Mouse (Mus musculus): ENCODE measurements at regions not wholly inside any gene's neighbourhood (a gene's known extent, or its start where the extent isn't known, plus 50 kb on each side); places are given as distances from the start of the nearest gene placed in this dataset.

DNA sequence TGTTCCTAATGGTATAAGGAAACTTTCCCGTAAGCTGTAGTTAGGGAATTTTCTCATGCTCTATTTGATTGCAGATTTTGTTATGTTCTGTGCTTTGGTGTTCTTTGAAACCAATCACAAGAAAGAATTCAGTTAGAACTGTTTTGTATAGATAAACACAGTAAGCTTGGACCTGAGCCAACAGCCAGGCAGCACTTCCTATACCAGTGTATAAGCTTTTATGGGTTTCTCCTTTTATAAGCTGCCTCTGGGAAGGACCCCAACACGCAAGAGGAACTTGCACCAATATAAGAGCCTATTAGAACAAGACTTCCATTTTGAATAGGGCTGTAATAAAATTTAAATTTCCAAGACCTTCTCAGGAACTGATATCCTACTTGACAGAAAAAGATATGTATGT is 347.2 kb downstream of the Ets1 start:
- Histone ChIP-seq H3K4me2 (replicated peaks; ENCODE audit: low read depth, low read length, severe bottlenecking) (no peak overlapping the region), H3K4me3 (replicated peaks; ENCODE audit: low read length) (no peak overlapping the region), H3K27me3 (ENCODE audit: control insufficient read depth, insufficient read depth, low read length) (no peaks in the 10 kb centered on the region), H3K9ac (ENCODE audit: low read depth, low read length, severe bottlenecking) (no peak overlapping the region), H3K4me1 (ENCODE audit: control insufficient read depth, insufficient read depth, low read length) (peaks cover 22% of the 10 kb centered on the region), H3K27ac (replicated peaks; ENCODE audit: low read depth, low read length) (no peak overlapping the region), H3K36me3 (ENCODE audit: control insufficient read depth, insufficient read depth, low read length) (no peaks in the 10 kb centered on the region), H3K9me3 (ENCODE audit: control insufficient read depth, low read length) (no peaks in the 10 kb centered on the region)
- 32% methylated on average over 2 of the region's 2 CpGs for WGBS
- no peak for TF ChIP-seq POLR2A (IDR thresholded peaks at IDR 0.05; ENCODE audit: borderline replicate concordance, extremely low read depth, insufficient read depth, insufficient read length)
- ATAC-seq (ENCODE audit: low FRiP score, low read depth) (no peak), DNase-seq (ENCODE audit: low spot score) (peak; percentile 42)

DNA sequence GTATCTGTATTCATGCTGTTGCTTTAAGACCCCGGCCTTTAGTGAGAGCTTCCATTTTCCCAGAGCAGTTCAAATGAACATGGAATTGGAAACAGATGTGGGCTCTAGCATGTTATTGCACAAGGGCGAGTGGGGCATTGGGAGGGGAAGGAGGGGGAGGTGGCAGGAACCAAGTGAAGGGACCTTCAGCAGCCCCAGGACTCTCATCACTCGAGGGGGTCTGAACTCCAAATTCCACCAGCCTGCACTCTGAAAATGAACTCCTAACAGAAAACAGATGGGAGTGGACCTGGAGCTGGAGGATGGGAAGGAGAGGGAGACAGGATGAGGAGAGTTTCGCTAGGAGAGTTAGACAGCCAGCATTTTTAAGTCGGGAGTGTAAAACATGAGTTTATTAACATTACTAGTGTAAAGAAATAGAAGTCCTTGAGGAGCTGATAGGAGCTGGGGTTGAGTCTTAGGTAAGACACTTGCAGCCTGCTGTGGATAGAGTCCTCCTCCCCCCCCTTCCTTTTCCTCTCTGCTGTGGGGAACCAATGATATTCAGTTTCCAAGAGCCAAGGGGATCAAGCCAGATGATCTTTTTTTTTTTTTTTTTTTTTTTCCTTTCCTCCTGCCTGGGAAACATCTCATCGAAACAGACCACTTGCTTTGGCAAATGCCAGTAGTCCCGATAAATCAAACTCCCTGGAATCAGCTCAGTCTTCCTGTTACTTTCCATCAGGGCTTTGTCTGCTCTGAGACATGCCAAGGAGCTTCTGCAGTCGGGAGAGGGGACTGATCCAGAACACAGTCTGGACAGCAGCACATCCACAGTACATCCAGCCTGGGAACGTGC is 351.0 kb downstream of the Ets1 start:
- DNase-seq (ENCODE audit: low spot score) (peak; percentile 87), ATAC-seq (ENCODE audit: low FRiP score, low read depth) (peak; percentile 92)
- Histone ChIP-seq H3K27ac (replicated peaks; ENCODE audit: low read depth, low read length) (peak overlapping the region; percentile 81), H3K4me1 (ENCODE audit: control insufficient read depth, insufficient read depth, low read length) (peaks cover 22% of the 10 kb centered on the region), H3K27me3 (ENCODE audit: control insufficient read depth, insufficient read depth, low read length) (no peaks in the 10 kb centered on the region), H3K4me3 (replicated peaks; ENCODE audit: low read length) (no peak overlapping the region; the same call in 1 of the 2 replicates), H3K9me3 (ENCODE audit: control insufficient read depth, low read length) (no peaks in the 10 kb centered on the region), H3K36me3 (ENCODE audit: control insufficient read depth, insufficient read depth, low read length) (no peaks in the 10 kb centered on the region), H3K9ac (ENCODE audit: low read depth, low read length, severe bottlenecking) (0 out of 2 replicates have a peak overlapping the region, but pooled peaks have one; percentile 28), H3K4me2 (replicated peaks; ENCODE audit: low read depth, low read length, severe bottlenecking) (peak overlapping the region; percentile 37)
- 10% methylated on average over 9 of the region's 9 CpGs for WGBS
- no peak for TF ChIP-seq POLR2A (IDR thresholded peaks at IDR 0.05; ENCODE audit: borderline replicate concordance, extremely low read depth, insufficient read depth, insufficient read length)

DNA sequence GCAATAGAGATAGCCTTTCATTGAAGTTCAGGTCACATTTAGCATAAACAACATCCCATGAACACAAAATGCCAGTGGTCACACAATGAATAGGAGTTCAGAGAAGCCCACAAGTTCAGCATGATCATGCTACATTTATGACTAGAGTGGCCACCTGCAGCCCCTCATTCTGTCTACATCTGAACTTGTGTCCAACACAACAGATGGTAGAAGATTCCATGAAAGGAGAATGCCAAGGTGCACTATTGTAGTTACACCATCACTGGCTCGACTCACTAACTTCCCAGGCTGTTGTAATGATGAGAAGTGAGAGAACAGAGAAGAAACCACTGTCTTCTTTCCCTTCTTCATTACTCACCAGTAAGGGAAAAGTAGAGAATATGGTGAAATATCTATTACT is 353.0 kb downstream of the Ets1 start:
- no peaks in the 10 kb centered on the region for H3K9me3 ChIP-seq (ENCODE audit: control insufficient read depth, low read length)
- H3K27ac ChIP-seq (replicated peaks; ENCODE audit: low read depth, low read length): no peak overlapping the region
- DNase-seq (ENCODE audit: low spot score) (no peak), ATAC-seq (ENCODE audit: low FRiP score, low read depth) (no peak)
- H3K9ac ChIP-seq (ENCODE audit: low read depth, low read length, severe bottlenecking): no peak overlapping the region
- no peaks in the 10 kb centered on the region for H3K36me3 ChIP-seq (ENCODE audit: control insufficient read depth, insufficient read depth, low read length)
- peaks cover 22% of the 10 kb centered on the region for H3K4me1 ChIP-seq (ENCODE audit: control insufficient read depth, insufficient read depth, low read length)
- WGBS: 91% methylated on average over 1 of the region's 1 CpGs
- no peak for TF ChIP-seq POLR2A (IDR thresholded peaks at IDR 0.05; ENCODE audit: borderline replicate concordance, extremely low read depth, insufficient read depth, insufficient read length)
- no peak overlapping the region for H3K4me2 ChIP-seq (replicated peaks; ENCODE audit: low read depth, low read length, severe bottlenecking)
- no peaks in the 10 kb centered on the region for H3K27me3 ChIP-seq (ENCODE audit: control insufficient read depth, insufficient read depth, low read length)
- H3K4me3 ChIP-seq (replicated peaks; ENCODE audit: low read length): no peak overlapping the region

DNA sequence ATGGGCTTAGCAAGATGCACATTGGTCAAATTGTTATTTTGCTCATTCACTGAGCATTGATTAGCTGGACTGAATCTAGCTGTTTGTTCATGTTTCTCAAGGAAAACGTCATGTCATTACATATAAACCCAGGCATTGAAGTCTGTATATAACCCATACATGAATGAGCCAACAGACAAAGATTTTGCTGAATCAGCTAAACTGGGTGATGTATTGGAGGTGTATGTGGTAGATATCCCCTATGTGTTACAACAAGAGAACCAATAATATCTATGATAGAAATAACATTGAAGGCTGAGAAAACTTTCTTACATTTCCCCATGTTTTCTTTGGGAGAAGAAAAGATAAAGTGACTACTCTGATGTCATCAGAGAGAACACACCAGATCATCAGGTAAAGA is 362.3 kb downstream of the Ets1 start:
- DNase-seq (ENCODE audit: low spot score): no peak
- no peak for ATAC-seq (ENCODE audit: low FRiP score, low read depth)
- Histone ChIP-seq H3K9me3 (ENCODE audit: control insufficient read depth, low read length) (peaks cover 5% of the 10 kb centered on the region), H3K4me1 (ENCODE audit: control insufficient read depth, insufficient read depth, low read length) (peaks cover 12% of the 10 kb centered on the region), H3K27me3 (ENCODE audit: control insufficient read depth, insufficient read depth, low read length) (no peaks in the 10 kb centered on the region), H3K4me2 (replicated peaks; ENCODE audit: low read depth, low read length, severe bottlenecking) (no peak overlapping the region), H3K27ac (replicated peaks; ENCODE audit: low read depth, low read length) (no peak overlapping the region), H3K36me3 (ENCODE audit: control insufficient read depth, insufficient read depth, low read length) (no peaks in the 10 kb centered on the region), H3K4me3 (replicated peaks; ENCODE audit: low read length) (no peak overlapping the region), H3K9ac (ENCODE audit: low read depth, low read length, severe bottlenecking) (no peak overlapping the region)
- WGBS: 85% methylated on average over 1 of the region's 1 CpGs
- no peak for TF ChIP-seq POLR2A (IDR thresholded peaks at IDR 0.05; ENCODE audit: borderline replicate concordance, extremely low read depth, insufficient read depth, insufficient read length)

DNA sequence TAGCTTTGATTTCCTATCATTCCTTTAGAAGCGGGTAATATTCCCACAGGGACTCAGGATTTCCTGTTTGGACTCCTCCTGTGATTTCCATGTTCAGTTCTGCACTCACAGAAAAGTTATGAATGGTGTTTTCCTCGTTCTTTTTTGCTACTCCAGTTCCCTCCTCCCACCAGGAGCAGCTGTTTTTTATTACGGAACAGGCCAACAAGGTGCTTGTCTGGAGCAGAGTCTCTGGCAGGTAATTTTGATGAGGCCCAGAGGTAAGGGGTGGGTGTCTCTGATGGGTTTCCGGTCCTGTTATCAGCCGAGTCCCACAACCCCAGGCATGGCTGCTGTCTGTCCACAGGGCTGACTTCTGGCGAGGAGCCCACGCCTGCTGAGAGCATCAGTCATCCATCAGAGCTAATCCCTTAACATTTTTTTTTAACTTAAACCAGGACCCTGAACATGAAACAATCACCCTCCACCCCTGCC is 364.7 kb downstream of the Ets1 start:
- peaks cover 12% of the 10 kb centered on the region for H3K4me1 ChIP-seq (ENCODE audit: control insufficient read depth, insufficient read depth, low read length)
- H3K27ac ChIP-seq (replicated peaks; ENCODE audit: low read depth, low read length): no peak overlapping the region
- no peak overlapping the region for H3K4me3 ChIP-seq (replicated peaks; ENCODE audit: low read length)
- H3K4me2 ChIP-seq (replicated peaks; ENCODE audit: low read depth, low read length, severe bottlenecking): peak overlapping the region; percentile 31
- ATAC-seq (ENCODE audit: low FRiP score, low read depth) (peak; percentile 34), DNase-seq (ENCODE audit: low spot score) (peak; percentile 73)
- WGBS: 7% methylated on average over 7 of the region's 7 CpGs
- H3K9ac ChIP-seq (ENCODE audit: low read depth, low read length, severe bottlenecking): no peak overlapping the region
- H3K9me3 ChIP-seq (ENCODE audit: control insufficient read depth, low read length): peaks cover 5% of the 10 kb centered on the region
- H3K27me3 ChIP-seq (ENCODE audit: control insufficient read depth, insufficient read depth, low read length): no peaks in the 10 kb centered on the region
- H3K36me3 ChIP-seq (ENCODE audit: control insufficient read depth, insufficient read depth, low read length): no peaks in the 10 kb centered on the region
- TF ChIP-seq POLR2A (IDR thresholded peaks at IDR 0.05; ENCODE audit: borderline replicate concordance, extremely low read depth, insufficient read depth, insufficient read length): no peak

Data from limb, embryonic 14.5 days (tissue).